Mouse (Mus musculus) layer of hippocampus, adult 6 months (tissue): ENCODE measurements around the gene D10Wsu102e. TPM values are rescaled to one million over a fixed set of nuclear protein-coding genes. Genes with fewer than 3 reads are reported as not detected.

Source experiments
- long read RNA-seq, 2 experiments: library from polyadenylated mRNA; unstranded; transcript quantifications; one replicate each; pipeline ENCODE4 v2.0.0; 2019 to 2020
- polyA plus RNA-seq: library from polyadenylated mRNA; unstranded; fragments of <200 nt; fragmentation: Nextera tagmentation; gene quantifications from 2 replicates; pipeline ENCODE4 v1.2.3, GENCODE M21; 2021

D10Wsu102e gene
- polyA plus RNA-seq: 0.30 and 0.34 TPM in 2 replicates
- long read RNA-seq, experiment 1, full-length matches to known transcripts: 12 of 16 reads
- long read RNA-seq, experiment 1, partial matches to known transcripts: 0 of 16 reads
- long read RNA-seq, experiment 1, other reads (novel, unspliced or antisense): 4 of 16 reads
- long read RNA-seq, experiment 2, full-length matches to known transcripts: 73 of 89 reads
- long read RNA-seq, experiment 2, partial matches to known transcripts: 8 of 89 reads
- long read RNA-seq, experiment 2, other reads (novel, unspliced or antisense): 8 of 89 reads

DNA sequence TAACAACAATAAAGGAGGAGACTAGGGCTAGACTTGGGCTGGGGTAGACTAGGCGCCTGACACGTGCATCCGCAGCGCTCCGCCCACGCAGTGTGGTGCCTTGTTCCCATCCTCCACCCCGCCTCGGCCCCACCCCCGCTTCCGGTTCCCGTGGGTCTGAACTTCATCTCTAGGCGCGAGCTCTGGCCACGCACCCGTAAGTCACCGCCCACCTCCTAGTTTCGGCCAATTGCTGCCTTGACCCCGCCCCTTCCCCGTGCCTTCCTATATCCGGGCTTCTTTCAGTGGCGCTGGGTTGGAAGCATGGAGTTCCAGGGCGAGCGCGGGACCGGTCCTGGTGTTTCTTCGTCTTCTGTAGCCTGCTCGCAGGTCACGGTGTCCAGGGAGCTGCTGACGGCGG is at the start of gene D10Wsu102e:
TSS of gene D10Wsu102e (plus strand) at position 266 of the 400 bp plus-strand sequence.

GRCm38 (mm10) chr10:83337159-83337951 is 22.7 kb upstream of the D10Wsu102e start, which contains the start of gene Slc41a2:
Gene Slc41a2, minus strand, starts transcription at chr10:83337882.

DNA sequence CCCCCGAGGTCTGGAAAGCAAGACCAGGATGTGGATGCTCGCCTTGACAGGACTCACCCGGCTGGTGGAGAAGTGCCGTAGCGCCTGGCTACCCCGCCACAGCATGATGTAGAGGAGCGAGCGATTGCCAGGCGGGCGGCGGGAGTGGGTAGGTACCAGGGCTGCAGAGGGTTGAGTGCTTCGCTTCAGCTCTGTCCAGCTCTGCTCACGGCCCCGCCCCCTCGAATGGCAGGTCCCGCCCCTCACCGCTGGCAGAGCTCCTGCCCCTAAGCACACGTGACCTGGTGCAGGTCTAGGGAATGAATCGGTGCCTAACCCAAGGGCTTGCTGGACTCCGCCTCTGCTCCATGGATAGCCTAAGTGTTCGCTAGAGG is 173.9 kb downstream of the D10Wsu102e start, which contains the start of gene Aldh1l2:
TSS of gene Aldh1l2 (minus strand) at position 231 of the 374 bp plus-strand sequence.

Other genes starting within 250 kb of the D10Wsu102e start
- gene Slc41a2, start 22.3 kb upstream of the D10Wsu102e start, polyA plus RNA-seq: 3.2 and 3.5 TPM in 2 replicates
- 0.40 and 0.49 TPM in 2 replicates for gene Aldh1l2, start 173.9 kb downstream of the D10Wsu102e start, polyA plus RNA-seq
- gene Washc4, start 183.5 kb downstream of the D10Wsu102e start, polyA plus RNA-seq: 12.4 and 13.3 TPM in 2 replicates